Mouse (Mus musculus): ENCODE data around the gene Vrk2.

The Vrk2 gene

GRCm38 (mm10) chr11:26593061-26594059 is at the start of gene Vrk2, which contains the start of gene Gm6899:
Gene Vrk2 (minus strand): TSS chr11:26593999.
Gene Gm6899 (plus strand): TSS chr11:26593241.
- DNase-seq (ENCODE audit: low spot score in 2 of 2): peak; percentile 85 to 89

DNA sequence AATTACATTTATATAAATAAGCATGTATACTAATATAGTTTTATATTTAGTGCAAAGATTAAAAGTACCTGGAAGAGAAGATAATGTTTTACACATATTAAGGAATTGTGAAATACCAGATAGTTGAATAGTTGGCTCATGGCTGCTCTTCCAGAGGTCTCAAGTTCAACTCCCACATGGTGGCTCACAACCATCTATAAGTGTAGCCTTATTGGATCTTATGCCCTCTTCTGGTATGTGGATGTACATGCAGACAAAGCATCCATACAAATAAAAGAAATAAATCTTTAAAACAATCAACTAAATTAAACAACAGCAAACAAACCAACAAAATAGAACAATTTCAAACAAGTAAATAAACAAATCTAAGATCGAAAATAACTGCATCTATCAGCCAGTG is 48.3 kb upstream of the Vrk2 start:
- DNase-seq (ENCODE audit: low spot score in 2 of 2): no peak

- peak in 1 of 2 experiments; percentile 36 for DNase-seq (ENCODE audit: low spot score in 2 of 2)
These were observed 46.6 kb upstream of the Vrk2 start for GRCm38 (mm10) chr11:26640314-26640785.

- no peak for DNase-seq (ENCODE audit: low spot score in 2 of 2)
These were observed 42.4 kb upstream of the Vrk2 start for GRCm38 (mm10) chr11:26636239-26636638.

GRCm38 (mm10) chr11:26622727-26623126 is 28.9 kb upstream of the Vrk2 start:
- DNase-seq (ENCODE audit: low spot score in 2 of 2): no peak

- no peak for DNase-seq (ENCODE audit: low spot score in 2 of 2)
These were observed 24.9 kb upstream of the Vrk2 start for GRCm38 (mm10) chr11:26618475-26619223.

DNA sequence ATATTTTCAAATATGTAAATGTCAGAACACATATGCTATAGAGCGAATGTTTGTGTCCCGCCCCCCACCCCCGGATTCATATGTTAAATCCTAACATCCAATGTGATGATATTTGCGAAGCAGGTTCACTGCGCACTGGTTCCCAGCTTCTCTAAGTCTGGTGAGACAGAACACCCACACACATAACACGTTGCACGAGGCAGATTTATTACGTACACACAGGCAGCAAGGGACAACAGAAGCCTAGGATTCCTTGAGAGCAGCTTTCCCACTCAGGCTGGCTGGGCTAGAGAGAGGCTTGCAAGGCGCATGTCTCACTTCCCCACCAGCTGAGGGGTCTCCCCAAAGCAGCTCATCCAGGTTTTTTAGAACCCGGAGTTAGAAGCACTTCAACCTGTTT is 15.0 kb upstream of the Vrk2 start:
- no peak for DNase-seq (ENCODE audit: low spot score in 2 of 2)

DNA sequence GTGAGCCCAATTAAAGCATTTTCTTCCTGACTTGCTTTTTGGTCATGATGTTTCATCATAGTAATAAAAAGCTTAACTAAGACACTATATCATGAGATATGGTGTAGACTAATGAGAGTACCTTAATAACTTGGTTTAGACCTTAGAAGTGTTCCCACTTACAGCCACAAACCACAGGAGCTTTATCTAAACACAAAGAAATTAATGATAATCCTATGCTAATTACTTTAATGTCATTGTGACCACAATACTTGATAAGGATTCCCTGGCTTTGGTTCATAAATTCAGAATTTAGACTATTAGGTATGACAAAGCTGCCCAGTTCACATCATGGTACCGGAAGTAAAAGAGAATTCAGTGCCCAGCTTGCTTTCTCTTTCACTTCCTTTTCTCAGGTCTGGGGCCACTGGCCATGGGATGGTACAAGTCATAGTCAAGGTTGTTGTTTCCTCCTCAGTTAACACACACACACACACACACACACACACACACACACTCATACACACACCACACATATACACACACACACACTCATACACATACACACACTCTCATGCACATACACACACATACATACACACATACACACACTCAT is 10.4 kb upstream of the Vrk2 start:
- DNase-seq (ENCODE audit: low spot score in 2 of 2): no peak

GRCm38 (mm10) chr11:26601571-26602175 is 7.9 kb upstream of the Vrk2 start:
- DNase-seq (ENCODE audit: low spot score in 2 of 2): no peak

DNA sequence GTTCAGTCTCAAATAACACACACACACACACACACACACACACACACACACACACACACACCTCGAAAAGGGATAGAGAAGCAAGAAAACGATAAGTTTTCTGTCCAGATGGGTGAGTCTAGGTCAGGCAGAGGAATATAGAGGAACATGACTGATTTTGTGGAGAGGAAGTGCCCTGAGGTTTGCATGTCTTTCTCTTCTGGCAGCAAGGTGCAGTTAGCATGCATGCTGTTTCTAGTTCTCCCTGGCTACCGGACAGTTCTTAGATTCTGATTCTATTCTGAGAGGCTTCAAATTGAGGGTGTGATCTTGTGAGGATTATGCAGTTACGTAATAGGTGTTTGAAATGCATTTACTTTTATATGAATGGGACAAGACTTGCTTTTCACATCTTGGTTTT is 6.9 kb upstream of the Vrk2 start:
- no peak for DNase-seq (ENCODE audit: low spot score in 2 of 2)

DNA sequence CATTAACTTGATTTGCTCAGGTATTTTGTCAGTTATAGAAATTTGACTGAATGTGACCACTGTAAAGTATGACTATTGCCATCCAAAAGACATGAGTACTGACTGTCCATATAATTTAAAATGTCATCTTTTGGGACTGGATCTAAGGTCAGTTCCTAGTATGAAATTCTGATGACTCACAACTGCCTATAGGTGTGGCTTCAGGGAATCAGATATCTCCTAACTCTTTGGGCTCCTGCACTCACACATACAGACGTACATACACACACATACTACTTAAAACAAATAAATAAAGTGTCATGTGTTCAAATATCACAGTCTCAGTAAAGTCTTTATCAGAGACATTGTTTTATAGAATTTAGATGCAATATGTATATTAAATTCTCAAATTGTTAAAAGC is 5.1 kb upstream of the Vrk2 start:
- no peak for DNase-seq (ENCODE audit: low spot score in 2 of 2)

DNA sequence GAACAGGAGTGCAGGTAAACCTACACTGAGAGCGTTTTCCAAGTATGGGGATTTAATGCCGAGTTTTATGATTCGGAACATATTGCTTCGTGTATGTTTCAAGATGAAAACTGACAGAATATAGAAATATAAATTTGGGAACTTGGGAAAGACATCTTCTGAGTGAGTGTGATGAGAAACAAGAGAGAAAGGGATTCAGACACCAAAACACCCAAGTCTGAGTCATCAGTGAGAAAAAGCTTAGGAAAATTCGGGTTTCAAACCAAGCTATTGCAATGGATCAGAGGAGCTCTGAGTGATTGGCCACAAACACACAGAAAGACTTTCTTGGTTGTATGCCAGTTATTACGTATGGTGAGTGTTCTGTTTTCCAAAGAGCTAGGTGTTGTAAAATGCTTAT is 4.0 kb upstream of the Vrk2 start:
- DNase-seq (ENCODE audit: low spot score in 2 of 2): no peak

DNA sequence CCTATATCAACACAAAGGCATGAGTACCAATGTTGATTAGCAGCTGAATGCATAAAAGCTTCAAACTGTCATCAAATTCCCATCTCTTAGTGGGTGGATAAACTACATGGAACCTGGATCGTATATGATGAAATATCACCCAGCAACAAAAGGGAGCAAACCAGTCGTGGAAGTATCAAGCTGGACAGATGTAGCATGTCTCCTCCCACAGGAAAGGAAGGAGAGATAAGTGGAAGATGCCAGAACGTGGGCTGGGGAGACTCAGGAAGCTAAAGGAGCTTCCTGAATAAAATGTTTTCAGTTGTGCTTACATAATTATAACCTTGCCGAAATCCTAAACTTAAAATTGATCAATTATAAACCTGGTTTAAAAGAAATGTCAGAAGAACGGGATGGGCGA is 3.3 kb upstream of the Vrk2 start:
- no peak for DNase-seq (ENCODE audit: low spot score in 2 of 2)

DNA sequence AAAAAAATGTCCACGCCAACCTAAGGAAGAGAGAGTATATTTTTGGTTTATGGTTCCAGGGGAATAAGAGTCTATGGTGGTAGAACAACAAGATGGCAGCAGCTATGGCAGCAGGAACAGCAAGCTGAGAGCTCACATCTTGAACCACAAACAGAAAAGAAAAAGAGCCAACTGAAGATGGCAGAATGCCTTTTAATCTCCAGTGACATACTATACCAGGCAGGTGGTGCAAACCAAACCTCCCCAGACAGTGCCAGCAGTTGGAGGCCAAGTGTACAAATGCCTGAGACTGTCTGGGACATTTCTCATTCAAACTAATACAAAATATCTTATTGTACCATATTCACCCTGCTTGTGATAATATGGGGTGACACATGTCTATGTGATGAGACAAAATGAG is 2.4 kb upstream of the Vrk2 start:
- no peak for DNase-seq (ENCODE audit: low spot score in 2 of 2)

GRCm38 (mm10) chr11:26594487-26594886 is 688 bp upstream of the Vrk2 start:
- no peak for DNase-seq (ENCODE audit: low spot score in 2 of 2)

- peak; percentile 24 to 29 for DNase-seq (ENCODE audit: low spot score in 2 of 2)
These were observed 1.3 kb downstream of the Vrk2 start for GRCm38 (mm10) chr11:26592395-26593053.

DNA sequence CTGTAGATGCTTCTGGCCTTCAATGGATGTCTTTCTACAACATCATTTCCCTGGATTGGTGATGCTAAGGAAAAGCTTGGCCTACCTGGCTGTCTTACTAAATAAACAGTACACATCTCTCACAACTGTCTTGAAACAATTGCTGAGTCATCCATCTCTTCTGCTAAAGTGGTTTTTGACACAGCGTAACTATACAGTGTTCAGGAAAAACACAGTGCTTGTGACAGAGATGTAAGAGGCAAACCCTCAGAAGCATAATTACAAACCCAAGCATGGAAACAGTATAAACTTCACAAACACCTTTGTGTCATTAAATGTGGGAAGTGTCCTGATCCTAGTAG is 6.6 kb downstream of the Vrk2 start:
- no peak for DNase-seq (ENCODE audit: low spot score in 2 of 2)

- DNase-seq (ENCODE audit: low spot score in 2 of 2): no peak
These were observed 7.2 kb downstream of the Vrk2 start for GRCm38 (mm10) chr11:26586367-26587183.

DNA sequence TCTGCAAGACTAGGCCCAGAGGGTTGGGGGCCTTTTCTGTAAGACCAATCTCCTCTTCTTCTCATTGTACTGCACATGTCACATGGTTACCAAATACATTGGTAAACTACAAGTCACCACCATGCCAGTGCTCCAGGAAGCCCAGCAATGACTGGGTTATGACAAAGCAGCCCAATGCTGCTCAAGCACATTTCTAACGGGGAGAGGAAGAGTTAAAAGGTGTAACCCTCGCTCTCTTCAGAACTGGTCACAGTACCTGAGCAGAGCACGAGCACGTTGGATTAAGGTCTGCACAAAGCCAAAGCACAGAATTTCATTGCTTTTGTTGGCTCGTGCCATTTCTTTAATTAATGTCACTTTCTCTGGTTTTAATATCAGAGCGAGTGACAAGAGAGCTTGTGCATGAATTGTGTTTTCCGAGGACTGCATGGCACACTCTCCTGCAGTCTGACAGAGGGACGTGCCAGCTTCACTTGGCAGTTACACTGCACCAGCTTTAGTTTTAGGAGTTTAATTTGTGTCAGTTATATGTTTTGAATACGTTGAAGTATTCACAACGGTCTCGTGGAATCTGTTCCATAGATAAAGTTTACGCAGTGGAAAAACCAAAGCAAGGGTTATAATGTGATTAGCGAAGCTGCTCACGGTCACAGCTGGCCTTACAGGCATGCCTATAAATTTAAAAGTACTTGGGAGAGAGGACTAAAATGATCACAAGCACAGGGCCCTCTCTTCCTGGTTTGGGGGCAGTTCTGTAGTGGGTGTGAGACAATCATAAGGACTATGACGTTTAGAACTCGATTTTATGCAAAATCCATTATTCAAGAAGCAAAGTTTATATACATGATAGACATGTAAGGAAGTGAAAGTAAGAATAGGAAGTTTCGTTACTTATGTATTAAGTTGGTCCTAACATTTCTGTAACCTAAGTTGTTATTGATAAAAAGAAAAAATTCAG is 8.1 kb downstream of the Vrk2 start:
- DNase-seq (ENCODE audit: low spot score in 2 of 2): no peak

Data from spleen, postnatal 10 days (tissue).